Mouse (Mus musculus): ENCODE measurements around the gene Ptk7.

Ptk7 gene

GRCm38 (mm10) chr17:46609721-46610514 lies 19.4 kb downstream of the Ptk7 start:
- no peak for DNase-seq (ENCODE audit: low read depth, low spot score)

DNA sequence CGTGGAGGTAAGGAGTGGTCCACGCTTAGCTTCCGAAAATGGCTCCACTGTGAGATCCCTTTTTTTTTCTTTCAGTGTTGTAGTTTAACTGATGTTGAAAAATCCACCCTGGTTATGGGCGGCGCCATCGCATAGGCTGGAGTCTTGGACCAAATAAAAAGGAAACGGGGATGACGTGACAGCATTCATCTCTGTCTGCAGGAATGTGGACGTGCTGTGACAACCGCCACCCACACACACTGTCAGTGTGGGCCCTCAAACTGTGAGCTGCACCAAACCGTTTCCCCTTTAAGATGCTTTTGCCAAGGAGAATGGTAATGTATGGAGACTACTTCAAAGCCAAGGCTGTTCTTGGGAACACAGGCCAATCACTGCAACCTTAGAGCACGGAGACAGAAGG lies 23.3 kb downstream of the Ptk7 start:
- no peak for DNase-seq (ENCODE audit: low read depth, low spot score)

DNA sequence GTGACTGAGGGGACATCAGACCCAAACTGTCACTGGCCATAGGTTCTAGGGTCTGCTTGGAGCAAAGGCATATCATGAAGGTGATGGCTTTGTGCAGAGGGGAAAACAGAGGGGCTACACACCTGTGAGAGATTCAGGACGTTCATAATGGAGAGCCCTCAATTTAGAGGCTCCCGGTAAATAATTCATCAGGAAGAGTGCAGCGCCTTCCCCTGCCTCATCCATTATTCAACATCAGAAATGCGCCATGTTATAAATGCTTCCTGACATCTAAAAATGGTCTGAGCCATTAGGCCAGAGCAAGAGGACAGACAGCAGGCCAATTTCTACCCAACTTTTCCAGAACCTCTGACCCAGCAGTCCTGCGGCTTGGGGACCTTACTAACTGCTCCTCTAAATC lies 24.2 kb downstream of the Ptk7 start:
- DNase-seq (ENCODE audit: low read depth, low spot score): no peak

- no peak for DNase-seq (ENCODE audit: low read depth, low spot score)
These were observed 26.1 kb downstream of the Ptk7 start for GRCm38 (mm10) chr17:46603229-46603628.

DNA sequence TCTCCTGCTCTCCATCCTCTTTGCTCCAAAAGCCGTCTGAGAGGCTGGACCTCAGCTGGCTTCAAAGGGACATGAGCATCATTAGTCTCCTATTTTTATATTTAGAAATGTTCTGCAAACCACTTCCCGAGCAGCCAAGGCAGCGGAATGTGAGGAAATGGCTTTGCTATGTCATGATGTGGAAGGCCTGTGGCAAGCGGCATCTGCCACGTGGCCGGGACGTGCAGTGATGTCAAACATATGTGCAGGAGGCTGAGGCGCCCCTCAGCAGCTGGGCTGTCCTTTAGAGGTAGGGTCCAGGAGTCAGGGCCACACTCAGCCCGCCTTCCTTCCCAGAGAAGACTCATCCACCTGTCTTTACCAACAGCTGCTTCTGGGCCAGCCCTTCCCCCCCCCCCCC lies 27.1 kb downstream of the Ptk7 start:
- no peak for DNase-seq (ENCODE audit: low read depth, low spot score)

- DNase-seq (ENCODE audit: low read depth, low spot score): no peak
These were observed 28.7 kb downstream of the Ptk7 start for GRCm38 (mm10) chr17:46600569-46600968.

GRCm38 (mm10) chr17:46598963-46599362 lies 30.3 kb downstream of the Ptk7 start:
- DNase-seq (ENCODE audit: low read depth, low spot score): no peak

GRCm38 (mm10) chr17:46597956-46598355 lies 31.3 kb downstream of the Ptk7 start:
- DNase-seq (ENCODE audit: low read depth, low spot score): no peak

DNA sequence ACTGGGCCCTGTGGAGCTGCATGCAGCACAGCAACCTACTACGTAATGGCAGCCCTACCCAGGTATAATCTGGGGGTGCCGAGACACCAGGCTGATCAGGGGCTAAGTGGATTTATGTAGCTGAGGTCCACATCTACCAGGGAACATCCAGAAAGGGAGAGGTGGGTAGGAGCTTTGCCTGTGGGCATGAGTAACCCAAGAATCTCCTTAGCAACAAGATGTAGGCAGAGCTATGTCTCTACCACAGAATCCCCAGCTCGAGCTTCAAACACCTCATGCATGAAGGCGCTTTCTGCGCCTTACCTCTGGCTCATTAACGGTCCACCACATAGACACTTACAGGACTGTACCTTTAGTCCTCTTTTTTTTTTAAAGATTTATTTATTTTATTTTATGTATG lies 34.0 kb downstream of the Ptk7 start:
- DNase-seq (ENCODE audit: low read depth, low spot score): no peak

DNA sequence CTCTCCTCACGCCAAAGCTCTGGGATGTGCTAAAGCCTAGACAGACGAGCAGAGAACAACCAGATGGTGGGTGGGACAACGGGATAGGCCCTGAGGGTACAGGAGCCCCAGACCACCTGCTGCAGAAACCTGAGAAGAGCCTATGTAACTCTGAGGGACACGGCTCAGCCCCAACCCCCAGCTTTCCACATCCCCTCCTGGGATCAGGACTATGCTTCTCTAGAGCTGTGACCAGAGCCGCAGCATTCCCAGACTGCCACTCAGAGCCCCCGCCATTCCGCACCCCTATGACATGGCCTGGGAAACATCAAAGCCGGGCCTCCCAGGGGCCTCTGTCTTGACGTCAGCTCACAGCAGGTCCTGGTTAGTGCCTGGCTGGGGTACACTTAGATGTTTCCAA lies 34.7 kb downstream of the Ptk7 start:
- no peak for DNase-seq (ENCODE audit: low read depth, low spot score)

DNA sequence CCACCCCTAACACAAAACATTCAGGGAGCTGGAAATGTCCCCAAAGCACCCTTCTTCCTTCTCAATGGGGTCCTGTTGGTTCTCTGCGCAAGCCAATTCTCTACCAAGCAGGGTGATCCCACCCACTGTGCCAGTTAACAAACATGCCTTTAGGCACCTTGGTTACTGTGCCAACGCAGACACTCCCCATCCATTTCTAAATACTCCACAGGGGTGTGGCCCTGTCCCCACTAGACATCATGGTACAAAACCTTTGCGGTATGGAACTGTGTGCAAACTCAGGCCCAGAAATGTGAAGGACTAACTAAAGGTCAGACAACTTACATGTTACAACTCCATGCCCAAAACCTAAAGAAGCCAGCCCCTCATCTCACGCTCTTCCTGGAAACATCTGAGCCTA lies 36.2 kb downstream of the Ptk7 start:
- no peak for DNase-seq (ENCODE audit: low read depth, low spot score)

DNA sequence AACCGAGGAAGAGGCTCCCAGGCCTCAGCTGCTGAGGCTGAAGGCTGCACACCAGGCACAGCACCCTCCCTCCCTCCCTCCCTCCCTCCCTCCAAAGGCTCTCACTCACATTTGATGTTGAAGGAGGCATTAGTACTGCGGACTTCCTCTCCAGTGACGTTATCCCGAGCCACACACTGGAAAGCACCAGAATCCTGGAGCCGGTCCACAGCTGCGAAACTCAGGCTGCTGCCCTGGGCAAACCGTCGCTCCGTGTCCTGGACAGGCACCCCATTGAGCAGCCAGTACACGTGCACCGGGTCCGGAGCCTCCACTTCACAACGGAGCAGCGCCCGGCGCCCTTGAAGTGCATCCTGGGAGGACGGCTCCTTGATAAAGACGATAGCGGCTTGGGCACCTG lies 37.9 kb downstream of the Ptk7 start:
- DNase-seq (ENCODE audit: low read depth, low spot score): no peak

DNA sequence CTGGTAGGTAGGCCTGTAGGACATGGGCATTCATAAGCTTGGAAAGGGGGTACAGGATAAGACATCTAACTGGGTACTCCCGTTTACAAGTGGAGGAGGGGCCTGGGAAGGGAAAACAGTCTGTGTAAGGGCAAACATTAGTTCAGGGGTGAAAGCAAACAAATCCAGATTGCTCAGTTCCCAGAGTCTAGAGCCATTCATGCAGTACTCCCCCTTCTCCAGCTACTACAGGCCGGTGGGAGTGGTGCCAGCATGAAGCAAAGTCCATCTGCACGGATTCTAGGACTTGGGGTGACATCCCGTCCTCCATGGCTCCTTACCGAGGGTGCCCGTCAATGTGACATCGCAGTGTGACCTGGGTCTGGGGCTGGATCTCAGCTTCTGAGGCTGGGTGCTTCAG lies 38.9 kb downstream of the Ptk7 start:
- DNase-seq (ENCODE audit: low read depth, low spot score): no peak

DNA sequence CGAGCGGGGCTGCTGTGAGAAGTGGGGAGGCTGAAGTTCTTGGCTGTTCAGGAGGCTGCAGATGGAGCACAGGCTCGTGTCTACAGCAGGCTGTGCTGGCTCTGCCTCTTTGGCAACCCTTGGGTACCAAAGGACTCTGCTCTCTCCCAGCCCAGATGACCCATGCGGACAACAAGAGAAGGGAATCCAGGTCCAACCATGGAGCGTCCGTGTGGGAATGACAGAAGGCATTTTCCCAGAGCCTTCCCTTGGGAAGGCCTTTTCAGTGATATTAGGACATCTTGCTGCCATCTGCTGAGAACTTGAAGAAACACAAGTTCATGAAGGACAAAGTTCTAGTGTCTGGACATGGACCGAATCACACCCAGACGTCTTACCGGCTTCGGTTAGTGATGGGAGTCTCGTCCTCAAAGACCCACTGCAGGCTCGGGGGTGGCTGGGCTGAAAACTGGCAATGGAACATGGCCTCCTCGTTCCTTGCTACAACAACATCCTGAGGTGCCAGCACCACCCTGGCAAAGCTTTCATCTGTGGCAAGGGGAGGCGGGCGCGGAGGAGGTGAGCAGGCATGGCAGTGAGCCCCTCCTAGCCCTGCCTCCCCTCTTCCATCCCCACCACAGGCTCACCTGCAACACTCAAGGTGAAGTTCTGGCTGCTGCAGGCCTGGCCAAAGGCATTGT lies 39.5 kb downstream of the Ptk7 start:
- no peak for DNase-seq (ENCODE audit: low read depth, low spot score)

GRCm38 (mm10) chr17:46588913-46589312 lies 40.4 kb downstream of the Ptk7 start:
- DNase-seq (ENCODE audit: low read depth, low spot score): no peak

DNA sequence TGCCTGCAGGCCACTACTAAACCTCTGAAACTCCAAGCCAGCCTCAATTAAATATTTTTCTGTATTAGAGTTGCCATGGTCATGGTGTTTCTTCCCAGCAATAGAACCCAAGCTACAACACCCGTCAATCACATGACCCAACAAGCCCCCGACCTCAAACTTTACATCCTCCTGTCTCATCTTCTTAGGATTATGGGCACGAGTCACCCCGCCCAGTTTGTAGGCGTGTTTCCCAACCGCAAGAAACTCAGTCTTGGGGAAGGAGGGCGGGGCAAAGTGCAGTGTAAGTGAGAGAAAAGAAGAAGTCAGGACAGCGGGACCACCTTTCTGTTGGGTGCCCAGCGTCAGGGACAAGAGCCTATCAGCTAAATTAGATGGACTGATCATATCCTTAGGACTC lies 41.1 kb downstream of the Ptk7 start:
- DNase-seq (ENCODE audit: low read depth, low spot score): no peak

DNA sequence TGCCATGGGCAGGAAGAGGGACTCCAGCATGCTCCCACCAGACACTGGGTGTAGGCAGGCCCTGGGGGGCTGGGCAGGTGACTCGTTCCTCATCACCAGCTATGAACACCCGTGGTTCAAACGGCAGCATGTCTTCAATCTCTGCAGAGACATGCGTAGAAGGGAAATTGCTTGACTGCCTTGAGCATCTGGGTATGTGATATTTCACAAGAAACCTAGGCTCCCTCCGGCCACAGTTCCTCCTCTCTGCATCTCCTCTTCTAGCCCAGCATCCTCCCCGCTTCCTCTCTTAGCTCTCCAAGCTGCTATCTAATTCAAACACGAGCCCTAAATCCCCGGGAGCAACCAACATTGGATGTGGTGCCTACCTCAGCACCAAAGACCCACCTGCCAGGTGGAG lies 43.0 kb downstream of the Ptk7 start:
- DNase-seq (ENCODE audit: low read depth, low spot score): no peak

GRCm38 (mm10) chr17:46578650-46579049 lies 50.7 kb downstream of the Ptk7 start:
- no peak for DNase-seq (ENCODE audit: low read depth, low spot score)

GRCm38 (mm10) chr17:46576070-46576469 lies 53.2 kb downstream of the Ptk7 start:
- no peak for DNase-seq (ENCODE audit: low read depth, low spot score)

GRCm38 (mm10) chr17:46574535-46574934 lies 54.8 kb downstream of the Ptk7 start:
- DNase-seq (ENCODE audit: low read depth, low spot score): no peak

GRCm38 (mm10) chr17:46571005-46571404 lies 58.3 kb downstream of the Ptk7 start:
- DNase-seq (ENCODE audit: low read depth, low spot score): no peak

GRCm38 (mm10) chr17:46559146-46559545 lies 70.2 kb downstream of the Ptk7 start:
- no peak for DNase-seq (ENCODE audit: low read depth, low spot score)

GRCm38 (mm10) chr17:46558151-46558550 lies 71.2 kb downstream of the Ptk7 start:
- DNase-seq (ENCODE audit: low read depth, low spot score): no peak
